Mouse (Mus musculus) hematopoietic stem cell, adult 5-6 weeks (primary cell): Measurements from ENCODE around the gene Defa2. TPM values are rescaled to one million over a fixed set of nuclear protein-coding genes. Genes with fewer than 3 reads are reported as not detected.
"Not testable (repeated sequence)": the region's sequence is repeated elsewhere in the genome, so short reads cannot be mapped to it uniquely, and the experiment has no call there.

Experiments used
- ATAC-seq, 2 experiments: fragments of 125-278 bp in 1 of 2; replicated peaks in 1 of 2; 2 replicates each; pipeline ENCODE4 v1.8.0; 2016 to 2017; ENCODE audit warnings: inconsistent platforms in 2 of 2, mild to moderate bottlenecking in 2 of 2, moderate number of reproducible peaks in 2 of 2, low read depth in 1 of 2, moderate TSS enrichment in 1 of 2; ENCODE audit not compliant: low FRiP score in 2 of 2, poor library complexity in 2 of 2, severe bottlenecking in 2 of 2, insufficient read depth in 1 of 2, low TSS enrichment in 1 of 2
- total RNA-seq: library from RNA; stranded (forward); fragments of 172-1452, 232-1000 nt; gene quantifications from 2 replicates; pipeline ENCODE4 v1.2.3, GENCODE M21; 2017

The Defa2 gene
- total RNA-seq = not detected in 2 replicates

DNA sequence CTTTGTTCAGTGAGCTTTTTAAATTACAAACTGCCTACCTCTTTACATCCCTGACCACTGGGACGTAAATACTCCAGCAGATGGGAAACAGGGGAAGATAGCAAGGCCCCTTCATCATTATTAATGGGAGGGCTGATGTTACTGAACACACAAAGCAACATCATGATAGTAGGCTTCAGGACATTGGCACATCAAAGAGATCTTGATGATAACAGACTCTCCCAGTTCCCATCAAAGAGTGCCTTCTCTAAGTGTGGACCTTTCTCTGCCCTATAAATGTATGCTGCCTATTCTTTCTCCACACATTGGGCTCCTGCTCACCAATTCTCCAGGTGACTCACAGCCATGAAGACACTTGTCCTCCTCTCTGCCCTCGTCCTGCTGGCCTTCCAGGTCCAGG lies at the start of gene Defa2:
Gene Defa2, plus strand, starts transcription at position 301 of the 400 bp plus-strand sequence.
- not testable (repeated sequence) for ATAC-seq

DNA sequence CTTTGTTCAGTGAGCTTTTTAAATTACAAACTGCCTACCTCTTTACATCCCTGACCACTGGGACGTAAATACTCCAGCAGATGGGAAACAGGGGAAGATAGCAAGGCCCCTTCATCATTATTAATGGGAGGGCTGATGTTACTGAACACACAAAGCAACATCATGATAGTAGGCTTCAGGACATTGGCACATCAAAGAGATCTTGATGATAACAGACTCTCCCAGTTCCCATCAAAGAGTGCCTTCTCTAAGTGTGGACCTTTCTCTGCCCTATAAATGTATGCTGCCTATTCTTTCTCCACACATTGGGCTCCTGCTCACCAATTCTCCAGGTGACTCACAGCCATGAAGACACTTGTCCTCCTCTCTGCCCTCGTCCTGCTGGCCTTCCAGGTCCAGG lies 13.2 kb downstream of the Defa2 start, which contains the start of gene Defa33:
Gene Defa33, plus strand, starts transcription at position 301 of the 400 bp plus-strand sequence.
- ATAC-seq = not testable (repeated sequence)

DNA sequence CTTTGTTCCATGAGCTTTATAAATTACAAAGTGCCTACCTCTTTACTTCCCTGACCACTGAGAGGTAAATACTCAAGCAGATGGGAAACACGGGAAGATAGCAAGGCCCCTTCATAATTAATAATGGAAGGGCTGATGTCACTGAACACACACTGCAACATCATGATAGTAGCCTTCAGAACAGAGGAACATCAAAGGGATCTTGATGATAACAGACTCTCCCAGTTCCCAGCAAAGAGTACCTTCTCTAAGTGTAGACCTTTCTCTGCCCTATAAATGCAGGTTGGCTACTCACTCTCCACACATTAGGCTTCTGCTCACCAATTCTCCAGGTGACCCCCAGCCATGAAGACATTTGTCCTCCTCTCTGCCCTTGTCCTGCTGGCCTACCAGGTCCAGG lies 48.8 kb downstream of the Defa2 start, which contains the start of gene Defa36:
Gene Defa36, plus strand, starts transcription at position 301 of the 400 bp plus-strand sequence.
- ATAC-seq = not testable (repeated sequence)

Other genes starting within 250 kb of the Defa2 start
- gene Defa30, start 243.9 kb upstream of the Defa2 start, total RNA-seq = not detected in 2 replicates
- not detected in 2 replicates for gene Defa22, start 216.2 kb upstream of the Defa2 start, total RNA-seq
- not detected in 2 replicates for gene Defa31, start 186.9 kb upstream of the Defa2 start, total RNA-seq
- gene Gm15293, start 177.0 kb upstream of the Defa2 start, total RNA-seq = not detected in 2 replicates
- gene Gm15292, start 128.8 kb upstream of the Defa2 start, total RNA-seq = not detected in 2 replicates
- not detected in 2 replicates for gene Defa27, start 63.0 kb upstream of the Defa2 start, total RNA-seq
- not detected in 2 replicates for gene Defa29, start 51.5 kb upstream of the Defa2 start, total RNA-seq
- gene Defa33, start 13.3 kb downstream of the Defa2 start, total RNA-seq = not detected in 2 replicates
- gene Defa36, start 48.9 kb downstream of the Defa2 start, total RNA-seq = not detected in 2 replicates
- not detected in 2 replicates for gene Gm7849, start 78.0 kb downstream of the Defa2 start, total RNA-seq
- not detected in 2 replicates for gene Defa20, start 130.7 kb downstream of the Defa2 start, total RNA-seq
- gene Defa32, start 150.5 kb downstream of the Defa2 start, total RNA-seq = not detected in 2 replicates
- gene Defa37, start 186.9 kb downstream of the Defa2 start, total RNA-seq = not detected in 2 replicates
- not detected in 2 replicates for gene Defa28, start 204.5 kb downstream of the Defa2 start, total RNA-seq
- gene Gm7861, start 216.0 kb downstream of the Defa2 start, total RNA-seq = not detected in 2 replicates
- gene Defa26, start 239.7 kb downstream of the Defa2 start, total RNA-seq = not detected in 2 replicates